Mouse (Mus musculus): ENCODE data around the gene Bmp6.

The Bmp6 gene

GRCm38 (mm10) chr13:38513921-38514320 lies 169.0 kb downstream of the Bmp6 start:
- DNase-seq (ENCODE audit: low spot score in 2 of 2) = no peak

- no peak for DNase-seq (ENCODE audit: low spot score in 2 of 2)
Measured at GRCm38 (mm10) chr13:38515431-38515830, 170.5 kb downstream of the Bmp6 start.

- no peak for DNase-seq (ENCODE audit: low spot score in 2 of 2)
Measured at GRCm38 (mm10) chr13:38515845-38516244, 170.9 kb downstream of the Bmp6 start.

GRCm38 (mm10) chr13:38516582-38516981 lies 171.7 kb downstream of the Bmp6 start:
- no peak for DNase-seq (ENCODE audit: low spot score in 2 of 2)

GRCm38 (mm10) chr13:38520299-38520698 lies 175.4 kb downstream of the Bmp6 start:
- DNase-seq (ENCODE audit: low spot score in 2 of 2) = no peak

GRCm38 (mm10) chr13:38522056-38522654 lies 177.2 kb downstream of the Bmp6 start:
- DNase-seq (ENCODE audit: low spot score in 2 of 2) = no peak

GRCm38 (mm10) chr13:38523231-38523630 lies 178.3 kb downstream of the Bmp6 start:
- no peak for DNase-seq (ENCODE audit: low spot score in 2 of 2)

- DNase-seq (ENCODE audit: low spot score in 2 of 2) = no peak
Measured at GRCm38 (mm10) chr13:38525261-38525660, 180.4 kb downstream of the Bmp6 start.

GRCm38 (mm10) chr13:38526116-38526515 lies 181.2 kb downstream of the Bmp6 start:
- no peak for DNase-seq (ENCODE audit: low spot score in 2 of 2)

GRCm38 (mm10) chr13:38527041-38527796 lies 182.3 kb downstream of the Bmp6 start:
- DNase-seq (ENCODE audit: low spot score in 2 of 2) = no peak

GRCm38 (mm10) chr13:38527797-38528650 lies 183.1 kb downstream of the Bmp6 start:
- peak; percentile 81 to 90 for DNase-seq (ENCODE audit: low spot score in 2 of 2)

GRCm38 (mm10) chr13:38528687-38529294 lies 183.9 kb downstream of the Bmp6 start, which contains the start of gene Txndc5:
Gene Txndc5, minus strand, starts transcription at chr13:38528824.
- no peak for DNase-seq (ENCODE audit: low spot score in 2 of 2)

- no peak for DNase-seq (ENCODE audit: low spot score in 2 of 2)
Measured at GRCm38 (mm10) chr13:38529576-38529975, 184.7 kb downstream of the Bmp6 start.

- DNase-seq (ENCODE audit: low spot score in 2 of 2) = peak in 1 of 2 experiments; percentile 10
Measured at GRCm38 (mm10) chr13:38531498-38531897, 186.6 kb downstream of the Bmp6 start.

GRCm38 (mm10) chr13:38533461-38533860 lies 188.6 kb downstream of the Bmp6 start:
- peak in 1 of 2 experiments; percentile 38 for DNase-seq (ENCODE audit: low spot score in 2 of 2)

- DNase-seq (ENCODE audit: low spot score in 2 of 2) = peak in 1 of 2 experiments; percentile 54
Measured at GRCm38 (mm10) chr13:38534016-38534415, 189.1 kb downstream of the Bmp6 start.

GRCm38 (mm10) chr13:38534731-38535130 lies 189.8 kb downstream of the Bmp6 start:
- DNase-seq (ENCODE audit: low spot score in 2 of 2) = no peak

GRCm38 (mm10) chr13:38537521-38537920 lies 192.6 kb downstream of the Bmp6 start:
- no peak for DNase-seq (ENCODE audit: low spot score in 2 of 2)

- DNase-seq (ENCODE audit: low spot score in 2 of 2) = no peak
Measured at GRCm38 (mm10) chr13:38539192-38539900, 194.4 kb downstream of the Bmp6 start.

- DNase-seq (ENCODE audit: low spot score in 2 of 2) = no peak
Measured at GRCm38 (mm10) chr13:38543455-38544125, 198.7 kb downstream of the Bmp6 start.

Measured in urinary bladder, postnatal 4 days (tissue).